Mouse (Mus musculus): Measurements from ENCODE around the gene Trip13.

GRCm38 (mm10) chr13:73887415-73887874 is 50.1 kb downstream of the Trip13 start:
- no peak for TF ChIP-seq POLR2A (IDR thresholded peaks at IDR 0.05; ENCODE audit: borderline replicate concordance, extremely low read depth, insufficient read depth, insufficient read length, poor library complexity, severe bottlenecking)
- no peak for TF ChIP-seq CTCF (IDR thresholded peaks at IDR 0.05; ENCODE audit: borderline replicate concordance, extremely low read depth, insufficient read depth, insufficient read length)

Measured in brain, embryonic 14.5 days (tissue).